Mouse (Mus musculus): ENCODE results near the gene Otud4.

GRCm38 (mm10) chr8:79724589-79724988 lies 85.2 kb downstream of the Otud4 start:
- TF ChIP-seq CTCF (IDR thresholded peaks at IDR 0.05; ENCODE audit: borderline replicate concordance, insufficient read depth, low read length) (no peak), POLR2A (IDR thresholded peaks at IDR 0.05; ENCODE audit: low read depth, low read length) (no peak)

All from embryonic fibroblast, embryonic 13.5 days (primary cell).